13 mouse cellular contexts compared by ENCODE assay signal in genomic region chr16:91433329-91433933, GRCm38 (mm10). TPM values are rescaled to one million over a fixed set of nuclear protein-coding genes. Genes with fewer than 3 reads are reported as not detected.
DNase-seq lines count a peak whose midpoint lies in the region; ATAC-seq lines count a peak whose summit lies in the region.
"Had no signal": no experiment of that assay in that cellular context is flagged by ENCODE, and none has a peak within 500 bp of the region (broad histone marks: within the 10 kb centered on the region; RNA-seq: fewer than 3 reads in every experiment).

No protein-coding gene starts in this region.

- WGBS in heart, embryonic 13.5 days, result 35% methylated on average over 8 of the region's 8 CpGs

- H3K9me3 ChIP-seq in heart, embryonic 13.5 days, result 0 out of 2 replicates have a peak, but pooled peaks cover 6% of the 10 kb centered on the region
- H3K9me3 ChIP-seq: midbrain, embryonic 12.5 days had no signal

- H3K27ac ChIP-seq in heart, embryonic 13.5 days (replicated peaks), result peak overlapping the region; percentile 15; the same call in 1 of the 2 replicates
- H3K27ac ChIP-seq: midbrain, embryonic 12.5 days had no signal

- H3K4me3 ChIP-seq in heart, embryonic 13.5 days, result no peak overlapping the region
- H3K4me3 ChIP-seq: midbrain, embryonic 12.5 days had no signal

- no peaks in the 10 kb centered on the region for H3K27me3 ChIP-seq in heart, embryonic 13.5 days (replicated peaks)
- H3K27me3 ChIP-seq: midbrain, embryonic 12.5 days had no signal

- H3K4me2 ChIP-seq in heart, embryonic 13.5 days, result no peak overlapping the region
- H3K4me2 ChIP-seq: midbrain, embryonic 12.5 days had no signal

- ATAC-seq in heart, embryonic 13.5 days (ENCODE audit: extremely low read depth, insufficient number of reproducible peaks, low FRiP score, low TSS enrichment), result no peak
- ATAC-seq in inflammation-experienced regulatory T-cells, adult 6 months, result peak; percentile 94

- no peak overlapping the region for H3K9ac ChIP-seq in heart, embryonic 13.5 days
- H3K9ac ChIP-seq: midbrain, embryonic 12.5 days had no signal

- H3K4me1 ChIP-seq in heart, embryonic 13.5 days, result peaks cover 28% of the 10 kb centered on the region
- H3K4me1 ChIP-seq: midbrain, embryonic 12.5 days had no signal

- no peak for DNase-seq in heart, adult 18-20 months
- DNase-seq in CD4-positive helper T cell, adult 2 months (ENCODE audit: low read depth, low spot score), result peak; percentile 52
- peak; percentile 43 to 51 for DNase-seq in natural killer cell, adult 2 months (ENCODE audit: low spot score in 2 of 2)
- DNase-seq in urinary bladder, postnatal 36 days (ENCODE audit: low spot score in 2 of 2), result no peak
- DNase-seq in kidney, postnatal 10 days, result no peak
- no peak for DNase-seq in embryo, embryonic 9.5 days (ENCODE audit: extremely low spot score)
- DNase-seq: cerebellum, adult 8-10 months; kidney, adult 8-10 months had no signal

- no peaks in the 10 kb centered on the region for H3K36me3 ChIP-seq in heart, embryonic 13.5 days
- H3K36me3 ChIP-seq: midbrain, embryonic 12.5 days had no signal

RNA-seq across cellular contexts. Expression of gene Il10rb, which starts 27.5 kb away (rescaled TPM):
- 44.8 and 48.9 TPM in 2 replicates for polyA plus RNA-seq in heart, embryonic 13.5 days (2015; fragmentation: Nextera tagmentation; extraction: Ambion mirVana)
- 100 to 1,000 TPM; 115 to 133 TPM for total RNA-seq in heart, adult 18-20 months (2021)
- 100 to 1,000 TPM in 2 of 3 experiments, 10 to 100 TPM in 1; 95.7 to 124 (median 113) TPM for polyA plus RNA-seq in inflammation-experienced regulatory T-cells, adult 6 months (2017; shearing (Covaris generic))

RNA-seq across cellular contexts. Expression of gene Gm21970, which starts 41.9 kb away (rescaled TPM):
- polyA plus RNA-seq in heart, embryonic 13.5 days (2015; fragmentation: Nextera tagmentation; extraction: Ambion mirVana), result not detected in 2 replicates
- total RNA-seq in heart, adult 18-20 months (2021), result not detected
- 1 to 10 TPM in 1 of 3 experiments, not detected in 2; 2.6 TPM for polyA plus RNA-seq in inflammation-experienced regulatory T-cells, adult 6 months (2017; shearing (Covaris generic))
- total RNA-seq: left cerebral cortex, postnatal 36 days had no signal
- polyA plus RNA-seq: midbrain, embryonic 12.5 days; stomach, embryonic 14.5 days had no signal

RNA-seq across cellular contexts. Expression of gene Ifnar1, which starts 51.6 kb away (rescaled TPM):
- 33.1 and 37.9 TPM in 2 replicates for polyA plus RNA-seq in heart, embryonic 13.5 days (2015; fragmentation: Nextera tagmentation; extraction: Ambion mirVana)
- 10 to 100 TPM; 19.0 to 23.1 TPM for total RNA-seq in heart, adult 18-20 months (2021)
- 10 to 100 TPM; 61.2 to 75.3 (median 62.6) TPM for polyA plus RNA-seq in inflammation-experienced regulatory T-cells, adult 6 months (2017; shearing (Covaris generic))

Comparison
In these comparisons a context has a peak if more than half of its experiments do, and no peak if none do; other contexts are left out.
1. DNase-seq: peak in CD4-positive helper T cell, adult 2 months (single experiment) and natural killer cell, adult 2 months (2 of 2); none in heart, adult 18-20 months (0 of 2), urinary bladder, postnatal 36 days (0 of 2), kidney, postnatal 10 days (single experiment) and embryo, embryonic 9.5 days (single experiment).